Mouse (Mus musculus): ENCODE measurements around the gene Gfer.
"Not testable (repeated sequence)": the region's sequence is repeated elsewhere in the genome, so short reads cannot be mapped to it uniquely, and the experiment has no call there.

Gfer gene

GRCm38 (mm10) chr17:24687146-24687595 lies 8.8 kb downstream of the Gfer start:
- DNase-seq (ENCODE audit: low read depth, low spot score), result no peak

DNA sequence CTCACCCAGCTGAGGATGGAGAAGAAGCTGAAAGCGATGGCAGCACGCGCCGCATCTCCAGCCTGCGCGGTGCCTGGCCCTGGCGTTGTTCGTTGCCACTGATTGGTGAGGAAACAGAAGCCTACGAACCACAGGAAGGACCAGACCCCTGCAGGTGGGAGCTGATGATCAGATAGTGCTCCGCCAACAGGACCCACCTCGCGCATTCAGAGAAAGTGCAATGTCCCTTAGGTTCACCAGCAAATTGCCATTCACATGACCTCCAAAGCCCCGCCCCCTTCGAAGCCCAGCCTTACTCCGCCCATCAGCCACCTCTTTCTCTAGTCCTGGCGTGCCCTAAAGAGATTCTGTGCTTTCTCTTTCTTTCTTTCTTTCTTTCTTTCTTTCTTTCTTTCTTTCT lies 9.4 kb downstream of the Gfer start:
- DNase-seq (ENCODE audit: low read depth, low spot score), result no peak

GRCm38 (mm10) chr17:24677500-24678080 lies 18.4 kb downstream of the Gfer start:
- no peak for DNase-seq (ENCODE audit: low read depth, low spot score)

DNA sequence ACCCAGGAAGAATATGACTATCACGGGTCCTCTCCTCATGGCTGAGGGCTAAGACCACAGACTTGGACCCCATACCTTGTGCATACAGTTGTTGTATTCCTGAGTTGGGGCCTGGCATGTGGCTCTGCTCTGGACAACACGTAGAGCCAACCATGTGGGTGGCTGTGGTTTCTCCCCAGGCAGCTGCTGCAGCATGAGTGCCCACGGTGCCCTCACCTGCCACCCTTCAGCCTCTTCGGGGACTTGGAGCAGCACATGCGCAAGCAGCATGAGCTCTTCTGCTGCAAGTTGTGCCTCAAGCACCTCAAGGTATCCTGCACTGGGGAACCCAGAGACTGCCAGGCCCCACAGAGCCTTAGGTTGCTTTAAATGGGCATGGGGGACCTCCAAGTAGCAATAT lies 19.1 kb downstream of the Gfer start:
- no peak for DNase-seq (ENCODE audit: low read depth, low spot score)

GRCm38 (mm10) chr17:24676187-24676586 lies 19.8 kb downstream of the Gfer start:
- peak; percentile 56 for DNase-seq (ENCODE audit: low read depth, low spot score)

DNA sequence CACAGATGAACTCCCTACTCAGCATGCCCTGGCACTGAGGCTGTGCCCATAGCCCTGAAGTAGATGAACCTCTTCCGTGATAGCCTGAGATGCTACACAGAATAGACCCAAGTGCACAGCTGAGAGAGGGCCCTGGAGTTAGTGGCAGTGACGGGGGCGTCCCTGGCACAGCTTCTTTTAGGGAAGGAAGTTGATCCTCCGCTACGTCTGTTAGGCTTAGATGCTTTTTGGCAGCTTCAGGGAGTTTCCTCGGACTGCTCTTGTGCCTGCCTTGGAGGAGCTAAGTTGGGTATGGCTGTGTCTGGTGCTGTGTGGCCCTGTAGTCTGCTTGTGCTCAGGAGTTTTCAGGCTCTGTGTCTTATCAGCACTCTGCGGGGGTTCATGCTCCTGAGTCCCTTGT lies 21.7 kb downstream of the Gfer start:
- no peak for DNase-seq (ENCODE audit: low read depth, low spot score)

GRCm38 (mm10) chr17:24672141-24672540 lies 23.8 kb downstream of the Gfer start:
- no peak for DNase-seq (ENCODE audit: low read depth, low spot score)

DNA sequence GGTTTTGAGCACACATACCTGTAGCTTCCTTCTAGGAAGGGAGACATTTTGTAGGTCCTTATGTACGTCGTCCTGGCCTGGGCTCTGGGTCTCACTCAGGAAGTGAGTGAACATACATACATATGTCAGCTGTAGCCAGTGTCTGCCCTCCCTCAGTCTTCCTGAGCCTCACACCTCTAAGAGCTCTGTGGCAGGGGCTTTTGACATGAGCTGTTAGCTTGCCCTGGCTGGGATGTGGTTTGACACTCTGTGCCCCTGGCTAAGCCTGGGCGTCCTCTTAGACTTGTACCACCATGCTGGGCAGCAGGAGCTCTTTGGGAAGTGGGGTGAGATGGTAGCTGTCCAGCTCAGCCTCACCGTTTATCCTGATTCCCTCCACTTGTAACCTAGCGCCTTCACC lies 24.6 kb downstream of the Gfer start:
- DNase-seq (ENCODE audit: low read depth, low spot score), result no peak

- no peak for DNase-seq (ENCODE audit: low read depth, low spot score)
Measured at GRCm38 (mm10) chr17:24670246-24670844, 25.6 kb downstream of the Gfer start.

DNA sequence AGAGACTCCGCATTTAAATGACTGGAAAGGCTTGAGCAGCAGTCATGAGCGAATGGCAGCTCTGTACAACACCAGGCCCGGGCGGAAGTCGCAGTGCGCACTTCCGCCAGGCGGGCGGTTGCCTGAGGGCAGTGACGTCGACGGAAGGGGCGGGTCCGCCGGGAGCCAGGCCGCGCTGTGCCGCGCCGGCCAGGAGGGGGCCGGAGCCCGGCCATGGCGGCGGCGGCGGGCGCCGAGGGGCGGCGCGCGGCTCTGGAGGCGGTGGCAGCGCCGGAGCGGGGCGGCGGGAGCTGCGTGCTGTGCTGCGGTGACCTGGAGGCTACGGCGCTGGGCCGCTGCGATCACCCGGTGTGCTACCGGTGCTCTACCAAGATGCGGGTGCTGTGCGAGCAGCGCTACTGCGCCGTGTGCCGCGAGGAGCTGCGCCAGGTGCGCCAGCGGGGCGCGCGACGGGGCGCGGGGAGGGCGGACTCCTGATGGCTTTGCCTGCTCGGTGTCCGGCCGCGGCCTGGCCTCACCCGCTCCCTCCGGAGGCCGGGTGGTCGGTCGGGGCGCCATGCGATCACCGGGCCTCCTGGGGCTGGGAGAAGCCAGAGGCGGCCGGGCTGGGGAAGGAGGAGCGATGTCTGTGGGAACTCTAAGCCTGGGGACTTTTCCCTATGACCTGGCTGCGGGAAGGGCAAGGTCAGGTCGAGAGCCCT lies 26.3 kb downstream of the Gfer start, which contains the start of gene Zfp598:
TSS of gene Zfp598 (plus strand) at position 143 of the 701 bp plus-strand sequence.
- DNase-seq (ENCODE audit: low read depth, low spot score), result peak; percentile 85

GRCm38 (mm10) chr17:24669214-24669544 lies 26.8 kb downstream of the Gfer start:
- not testable (repeated sequence) for DNase-seq (ENCODE audit: low read depth, low spot score)

GRCm38 (mm10) chr17:24667416-24667815 lies 28.5 kb downstream of the Gfer start:
- DNase-seq (ENCODE audit: low read depth, low spot score), result no peak

DNA sequence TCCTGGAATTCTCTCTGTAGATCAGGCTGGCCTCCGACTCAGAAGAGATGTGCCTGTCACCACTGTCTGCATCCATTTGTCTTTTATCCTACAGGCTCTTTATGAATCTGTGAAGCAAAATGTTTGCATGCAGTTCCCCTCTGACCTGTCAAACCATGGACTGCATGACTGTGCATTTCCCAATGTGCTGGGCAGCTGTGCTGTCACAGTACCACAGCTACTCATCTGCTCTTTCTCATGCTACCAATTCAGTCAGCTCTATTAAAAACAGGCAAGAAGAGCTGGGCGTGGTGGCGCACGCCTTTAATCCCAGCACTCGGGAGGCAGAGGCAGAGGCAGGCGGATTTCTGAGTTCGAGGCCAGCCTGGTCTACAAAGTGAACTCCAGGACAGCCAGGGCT lies 28.9 kb downstream of the Gfer start:
- DNase-seq (ENCODE audit: low read depth, low spot score), result not testable (repeated sequence)

- DNase-seq (ENCODE audit: low read depth, low spot score), result no peak
Measured at GRCm38 (mm10) chr17:24658017-24658758, 37.8 kb downstream of the Gfer start, which contains the start of gene Npw. Gene Npw, minus strand, starts transcription at chr17:24658457.

DNA sequence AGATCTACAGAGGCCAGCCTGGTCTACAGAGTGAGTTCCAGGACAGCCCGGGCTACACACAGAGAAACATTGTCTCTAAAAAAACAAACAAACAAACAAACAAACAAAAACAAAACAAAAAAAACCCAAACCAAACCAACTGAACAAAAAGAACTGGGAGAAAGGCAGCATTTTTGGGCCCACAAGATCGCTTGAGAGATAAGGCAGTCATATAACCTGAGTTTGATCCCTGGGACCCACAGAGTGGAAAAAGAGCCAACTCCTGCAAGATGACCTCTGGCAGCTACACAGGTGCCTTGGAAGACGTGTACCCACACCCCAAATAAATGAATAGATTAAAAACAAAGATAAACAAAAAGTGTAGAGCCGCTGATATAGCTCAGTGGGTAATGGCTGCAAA lies 41.0 kb downstream of the Gfer start:
- DNase-seq (ENCODE audit: low read depth, low spot score), result no peak

DNA sequence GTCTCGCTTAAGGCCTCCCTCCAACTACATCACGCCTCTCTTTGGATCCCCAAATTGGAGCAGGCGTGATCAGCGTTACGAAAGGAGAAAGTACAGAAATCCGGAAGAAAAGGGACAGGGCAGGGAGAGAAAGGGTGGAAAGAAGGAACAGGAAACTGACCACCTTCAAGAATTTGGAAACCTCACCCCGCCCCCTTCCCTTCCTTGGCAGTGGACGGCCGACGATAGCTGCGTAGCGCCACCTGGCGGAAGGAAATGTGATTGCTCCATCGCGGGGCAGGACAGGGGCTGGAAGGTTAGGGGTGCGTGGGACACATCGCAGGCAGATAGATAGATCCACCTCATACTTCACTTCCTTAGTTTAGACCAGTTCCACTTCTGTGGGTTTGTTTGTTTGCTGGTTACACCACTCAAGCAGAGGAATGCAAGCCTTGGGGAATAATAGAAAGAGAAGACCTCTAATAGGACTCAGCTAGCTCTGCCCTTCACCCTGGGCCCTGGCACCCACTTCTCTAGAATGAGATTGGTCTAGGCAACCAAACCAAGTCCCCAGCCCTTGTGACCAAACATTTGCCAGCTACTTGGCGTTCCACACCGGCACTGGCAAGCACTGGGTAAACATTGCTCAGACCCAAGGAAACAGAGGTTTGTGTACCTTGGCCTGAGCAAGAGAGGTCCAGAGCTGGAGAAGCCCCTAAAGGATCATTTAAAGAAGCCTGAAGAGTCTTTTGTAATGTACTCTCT lies 41.8 kb downstream of the Gfer start:
- peak; percentile 51 for DNase-seq (ENCODE audit: low read depth, low spot score)

GRCm38 (mm10) chr17:24651835-24652234 lies 44.1 kb downstream of the Gfer start:
- no peak for DNase-seq (ENCODE audit: low read depth, low spot score)

GRCm38 (mm10) chr17:24650766-24651165 lies 45.2 kb downstream of the Gfer start:
- no peak for DNase-seq (ENCODE audit: low read depth, low spot score)

- DNase-seq (ENCODE audit: low read depth, low spot score), result no peak
Measured at GRCm38 (mm10) chr17:24650070-24650616, 45.8 kb downstream of the Gfer start, which contains the start of gene Slc9a3r2. Gene Slc9a3r2, minus strand, starts transcription at chr17:24650327.

- DNase-seq (ENCODE audit: low read depth, low spot score), result no peak
Measured at GRCm38 (mm10) chr17:24649581-24650069, 46.3 kb downstream of the Gfer start.
